Mouse (Mus musculus): ENCODE data around the gene Coq9.
A peak's percentile ranks its signal among the peaks of the same experiment; 100 is the strongest.

Gene Coq9

GRCm38 (mm10) chr8:94870474-94871107, 32.5 kb downstream of the Coq9 start:
- peak; percentile 31 for DNase-seq (ENCODE audit: low read depth)

- peak; percentile 49 for DNase-seq (ENCODE audit: low read depth)
Measured at GRCm38 (mm10) chr8:94871108-94871894, 33.2 kb downstream of the Coq9 start.

GRCm38 (mm10) chr8:94872156-94872555, 34.0 kb downstream of the Coq9 start:
- DNase-seq (ENCODE audit: low read depth), result no peak

- no peak for DNase-seq (ENCODE audit: low read depth)
Measured at GRCm38 (mm10) chr8:94872576-94872975, 34.5 kb downstream of the Coq9 start.

GRCm38 (mm10) chr8:94874358-94874757, 36.2 kb downstream of the Coq9 start:
- no peak for DNase-seq (ENCODE audit: low read depth)

- no peak for DNase-seq (ENCODE audit: low read depth)
Measured at GRCm38 (mm10) chr8:94875096-94875870, 37.2 kb downstream of the Coq9 start.

- DNase-seq (ENCODE audit: low read depth), result no peak
Measured at GRCm38 (mm10) chr8:94875871-94876150, 37.7 kb downstream of the Coq9 start.

DNA sequence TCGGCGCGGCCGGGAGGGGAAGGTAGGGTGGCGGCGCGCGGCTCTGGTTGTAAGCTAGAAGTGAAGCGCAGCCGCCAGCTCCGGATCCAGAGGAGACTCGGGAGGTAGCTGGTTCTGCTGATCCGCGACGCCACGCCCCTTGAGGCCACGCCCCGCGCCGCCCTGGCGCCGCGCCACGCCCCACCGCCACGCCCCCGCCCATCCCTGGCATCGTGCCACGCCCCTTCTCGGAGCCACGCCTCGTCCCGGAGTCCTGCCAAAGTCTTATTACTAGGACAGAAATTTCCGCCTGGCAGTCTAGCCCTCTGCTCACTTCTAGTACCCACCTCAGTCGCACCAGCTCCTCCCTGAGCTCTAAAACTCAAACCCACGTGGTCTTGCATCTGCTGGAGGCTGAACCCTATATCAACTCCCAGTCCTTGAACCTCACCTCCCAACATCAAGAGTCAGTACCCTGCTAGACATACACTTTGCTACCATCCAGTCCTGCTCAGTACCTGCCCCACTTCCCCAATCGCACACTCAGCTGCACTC, 38.1 kb downstream of the Coq9 start, which contains the start of gene Dok4:
Dok4 (minus strand) TSS at position 134 of the 534 bp plus-strand sequence.
- DNase-seq (ENCODE audit: low read depth), result peak; percentile 46

DNA sequence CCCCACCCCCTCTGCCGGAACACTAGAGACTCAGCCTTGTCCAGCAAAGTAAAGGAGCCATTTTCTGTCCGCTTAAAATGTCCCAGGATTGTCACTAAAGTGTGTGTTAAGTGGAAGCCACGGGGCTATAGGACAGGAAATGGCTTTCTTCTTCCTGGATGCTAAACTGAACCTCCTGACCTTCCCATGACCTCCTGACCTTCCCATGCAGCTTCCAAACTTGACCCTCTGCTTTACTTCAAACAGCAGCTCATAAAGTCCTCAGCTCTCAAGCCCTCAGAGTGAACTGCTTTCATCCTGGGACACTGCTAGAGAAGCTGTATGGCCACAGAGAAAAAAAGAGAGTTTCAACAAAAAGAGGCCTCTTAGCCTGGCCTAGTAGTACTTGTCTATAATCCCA, 38.7 kb downstream of the Coq9 start:
- no peak for DNase-seq (ENCODE audit: low read depth)

DNA sequence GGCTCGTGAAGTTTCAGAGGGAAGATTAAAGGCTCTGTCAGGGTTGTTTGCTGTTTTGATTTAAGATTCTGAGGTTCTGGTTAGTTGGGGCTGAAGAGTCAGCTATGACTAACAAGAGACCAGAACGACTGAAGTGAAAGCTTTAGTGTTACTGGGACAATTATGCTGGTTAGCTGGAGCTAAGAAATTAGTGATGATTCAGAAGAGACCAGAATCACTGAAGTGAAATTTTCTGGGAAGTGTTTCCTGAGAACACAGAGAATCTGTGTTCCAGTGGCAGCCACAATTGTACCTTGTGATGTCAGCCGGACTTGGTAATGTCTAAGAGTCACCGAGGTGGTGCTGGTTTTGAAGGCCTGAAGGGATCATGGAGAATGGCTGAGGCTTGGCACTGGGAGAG, 42.6 kb downstream of the Coq9 start:
- DNase-seq (ENCODE audit: low read depth), result no peak

DNA sequence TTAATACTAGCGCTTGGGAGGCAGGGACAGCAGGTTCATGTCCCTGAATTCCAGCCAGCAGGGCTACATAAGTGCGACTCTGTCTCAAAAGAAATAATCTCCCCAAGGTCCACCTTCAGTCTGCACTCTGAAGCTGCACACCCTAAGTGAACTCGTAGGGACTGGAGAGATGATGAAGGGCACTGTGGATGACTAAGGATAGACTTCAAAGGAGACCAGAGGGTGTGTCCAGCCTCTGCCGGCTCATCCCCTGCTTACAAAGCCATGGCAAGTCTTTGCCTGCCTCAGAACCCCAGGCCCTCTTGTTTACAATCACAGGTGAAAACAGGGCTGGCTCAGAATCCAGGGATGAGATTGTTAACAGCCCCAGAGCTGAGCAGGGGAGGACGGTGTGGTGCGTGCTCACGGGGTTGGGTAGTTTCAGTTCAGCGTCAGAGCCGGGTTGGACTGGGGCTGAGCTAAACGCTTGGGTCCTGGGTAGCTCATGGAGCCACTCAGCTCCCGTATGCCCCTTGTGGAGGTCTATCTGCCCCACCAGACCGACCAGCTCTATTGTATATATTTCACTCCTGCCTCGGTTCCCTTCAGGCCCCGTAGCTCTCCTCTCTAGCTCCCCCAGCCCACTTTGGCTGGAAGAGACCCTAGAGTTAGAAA, 50.4 kb downstream of the Coq9 start:
- DNase-seq (ENCODE audit: low read depth), result no peak

- DNase-seq (ENCODE audit: low read depth), result no peak
Measured at GRCm38 (mm10) chr8:94892917-94893316, 54.8 kb downstream of the Coq9 start.

GRCm38 (mm10) chr8:94899262-94899661, 61.1 kb downstream of the Coq9 start:
- no peak for DNase-seq (ENCODE audit: low read depth)

- no peak for DNase-seq (ENCODE audit: low read depth)
Measured at GRCm38 (mm10) chr8:94900617-94901016, 62.5 kb downstream of the Coq9 start.

- no peak for DNase-seq (ENCODE audit: low read depth)
Measured at GRCm38 (mm10) chr8:94901031-94901430, 62.9 kb downstream of the Coq9 start.

GRCm38 (mm10) chr8:94903709-94904108, 65.6 kb downstream of the Coq9 start:
- DNase-seq (ENCODE audit: low read depth), result no peak

All from fibroblast of lung, adult 2 months (primary cell).